Mouse (Mus musculus) megakaryocyte-erythroid progenitor cell, adult 5-6 weeks (primary cell): ENCODE results near the gene Tas2r125. TPM values are rescaled to one million over a fixed set of nuclear protein-coding genes. Genes with fewer than 3 reads are reported as not detected.
"Not testable (repeated sequence)": the region's sequence is repeated elsewhere in the genome, so short reads cannot be mapped to it uniquely, and the experiment has no call there.

Experiments
- ATAC-seq: replicated peaks from 2 replicates; pipeline ENCODE4 v1.8.0; 2016; ENCODE audit warnings: mild to moderate bottlenecking, inconsistent platforms; ENCODE audit not compliant: severe bottlenecking, poor library complexity, low FRiP score, low TSS enrichment
- total RNA-seq, 2 experiments: library from RNA; stranded (forward) in 1 of 2; stranded (reverse) in 1 of 2; fragments of 200-1000, 215-1000 nt in 1 of 2; fragments of >200 nt in 1 of 2; fragmentation: Nextera tagmentation in 1 of 2; gene quantifications; 2 replicates each; pipeline ENCODE4 v1.2.3; 2014 to 2017

Tas2r125 gene
- not detected in 2 replicates for total RNA-seq (2014; fragmentation: Nextera tagmentation)
- total RNA-seq (2017), result not detected in 2 replicates

DNA sequence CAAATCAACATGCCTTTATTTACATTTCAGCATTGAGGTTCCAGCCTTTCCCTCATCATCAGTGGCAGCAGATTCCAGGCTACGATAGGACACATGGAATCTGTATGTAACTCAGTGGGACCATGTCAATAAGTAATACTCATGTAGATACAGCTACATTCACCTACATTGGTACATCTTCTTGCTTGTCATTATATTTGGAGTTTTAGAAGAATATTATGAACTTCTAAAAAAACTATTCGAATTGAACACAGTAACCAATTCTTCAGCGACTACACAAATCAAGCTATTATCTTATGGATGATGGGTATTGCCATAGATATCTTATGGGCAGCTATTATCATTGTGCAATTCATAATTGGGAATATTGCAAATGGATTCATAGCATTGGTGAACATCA, at the start of gene Tas2r125:
Gene Tas2r125, plus strand, starts transcription at position 301 of the 400 bp plus-strand sequence.
- ATAC-seq, result no peak

DNA sequence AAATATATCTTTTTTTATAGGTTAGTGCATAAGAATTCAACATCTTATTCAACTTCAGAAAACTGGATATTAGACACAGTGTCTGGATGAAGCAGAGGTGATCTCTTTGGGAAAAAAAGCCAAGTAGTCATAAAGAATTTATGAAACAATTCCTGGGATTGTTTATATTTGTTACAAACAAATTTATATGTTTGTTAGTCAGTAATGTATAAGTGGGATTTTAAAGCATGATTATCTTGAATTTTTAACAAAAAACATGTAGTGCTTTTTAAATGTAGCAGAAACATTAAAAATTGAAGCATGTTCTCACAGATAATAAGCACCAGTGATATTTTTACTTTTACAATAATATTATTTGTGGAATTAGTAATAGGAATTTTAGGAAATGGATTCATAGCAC, 41.7 kb upstream of the Tas2r125 start, which contains the start of gene Tas2r110:
Gene Tas2r110, plus strand, starts transcription at position 301 of the 400 bp plus-strand sequence.
- no peak for ATAC-seq

DNA sequence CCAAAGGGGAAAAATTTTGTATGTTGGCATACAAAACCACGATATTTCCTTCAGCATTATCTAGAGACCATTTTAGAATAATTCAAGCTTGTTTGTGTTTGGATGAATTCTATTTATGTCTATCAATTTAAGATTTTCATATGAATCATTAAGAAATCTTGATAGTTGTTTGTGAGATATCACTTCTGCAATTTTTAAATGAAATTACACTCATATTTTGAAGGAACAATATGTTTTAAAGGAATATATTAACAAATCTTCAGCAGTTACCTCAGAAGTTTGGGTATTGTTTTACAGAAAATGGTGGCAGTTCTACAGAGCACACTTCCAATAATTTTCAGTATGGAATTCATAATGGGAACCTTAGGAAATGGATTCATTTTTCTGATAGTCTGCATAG, 16.7 kb upstream of the Tas2r125 start, which contains the start of gene Tas2r113:
Gene Tas2r113, plus strand, starts transcription at position 301 of the 400 bp plus-strand sequence.
- no peak for ATAC-seq

DNA sequence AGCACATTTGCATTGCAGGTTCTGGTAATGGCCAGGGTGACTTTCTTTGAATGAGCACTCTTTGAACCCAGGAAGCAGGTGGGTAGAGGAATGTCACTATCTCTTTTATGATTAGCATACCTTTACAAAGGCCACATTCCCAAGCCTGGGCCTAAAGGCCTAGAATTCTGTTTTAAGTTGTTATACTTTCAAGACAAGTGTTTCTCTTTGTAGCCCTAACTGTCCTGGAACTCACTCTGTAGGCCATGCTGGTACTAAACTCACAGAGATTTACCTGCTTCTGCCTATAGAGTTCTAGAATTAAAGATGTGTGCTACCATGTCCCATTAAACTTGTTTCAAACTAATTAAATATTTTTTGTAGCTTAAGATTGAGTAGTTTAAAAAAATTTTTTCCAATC, 31.9 kb downstream of the Tas2r125 start:
- ATAC-seq, result not testable (repeated sequence)

DNA sequence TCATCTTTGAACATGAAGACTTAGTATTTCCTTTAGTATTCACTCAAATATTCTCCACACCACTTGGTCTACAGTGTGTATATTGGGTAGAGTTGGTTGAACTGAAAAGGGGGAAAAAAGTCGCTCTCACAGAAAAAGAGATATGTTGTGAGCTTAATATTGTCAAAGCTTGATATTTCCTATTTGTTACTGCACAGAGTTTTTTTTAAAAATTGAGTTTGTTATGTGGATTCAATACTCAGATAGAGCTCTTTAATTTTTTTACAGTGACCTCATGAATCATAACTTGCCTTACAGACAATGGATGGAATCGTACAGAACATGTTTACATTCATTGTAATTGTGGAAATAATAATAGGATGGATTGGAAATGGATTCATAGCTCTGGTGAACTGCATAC, 41.4 kb downstream of the Tas2r125 start, which contains the start of gene Tas2r129:
Gene Tas2r129, plus strand, starts transcription at position 301 of the 400 bp plus-strand sequence.
- no peak for ATAC-seq

DNA sequence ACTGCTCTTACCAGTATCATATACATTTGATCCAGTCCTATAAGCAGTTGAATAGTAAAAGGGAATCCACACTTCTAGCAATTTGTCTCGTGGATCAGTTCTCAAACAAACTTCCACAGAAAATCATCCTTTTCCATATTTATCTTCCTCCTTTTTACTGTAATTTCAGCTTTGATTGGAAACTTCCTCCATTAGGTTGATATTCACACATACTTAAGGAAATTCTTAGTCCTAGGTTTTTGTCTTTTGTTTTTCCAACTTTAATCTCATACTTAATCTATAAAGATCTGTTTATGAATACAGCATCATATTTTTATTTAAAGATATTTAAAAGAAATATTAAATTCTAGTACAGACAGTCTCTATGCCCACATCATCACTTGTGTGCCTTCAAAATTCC, 48.4 kb downstream of the Tas2r125 start, which contains the start of gene Tas2r131:
Gene Tas2r131, minus strand, starts transcription at position 101 of the 400 bp plus-strand sequence.
- no peak for ATAC-seq

Other genes with a start within 250 kb of the Tas2r125 start
- gene Tas2r121, start 208.6 kb upstream of the Tas2r125 start, total RNA-seq (2014; fragmentation: Nextera tagmentation), result not detected in 2 replicates
- not detected in 2 replicates for gene Tas2r121, start 208.6 kb upstream of the Tas2r125 start, total RNA-seq (2017)
- gene Tas2r122, start 197.7 kb upstream of the Tas2r125 start, total RNA-seq (2014; fragmentation: Nextera tagmentation), result not detected in 2 replicates
- gene Tas2r122, start 197.7 kb upstream of the Tas2r125 start, total RNA-seq (2017), result not detected in 2 replicates
- not detected in 2 replicates for gene Tas2r115, start 171.6 kb upstream of the Tas2r125 start, total RNA-seq (2014; fragmentation: Nextera tagmentation)
- gene Tas2r115, start 171.6 kb upstream of the Tas2r125 start, total RNA-seq (2017), result not detected in 2 replicates
- gene Tas2r124, start 154.9 kb upstream of the Tas2r125 start, total RNA-seq (2014; fragmentation: Nextera tagmentation), result not detected in 2 replicates
- not detected in 2 replicates for gene Tas2r124, start 154.9 kb upstream of the Tas2r125 start, total RNA-seq (2017)
- not detected in 2 replicates for gene Tas2r102, start 147.5 kb upstream of the Tas2r125 start, total RNA-seq (2014; fragmentation: Nextera tagmentation)
- not detected in 2 replicates for gene Tas2r102, start 147.5 kb upstream of the Tas2r125 start, total RNA-seq (2017)
- not detected in 2 replicates for gene Tas2r136, start 131.5 kb upstream of the Tas2r125 start, total RNA-seq (2014; fragmentation: Nextera tagmentation)
- gene Tas2r136, start 131.5 kb upstream of the Tas2r125 start, total RNA-seq (2017), result not detected in 2 replicates
- not detected in 2 replicates for gene Tas2r117, start 106.8 kb upstream of the Tas2r125 start, total RNA-seq (2014; fragmentation: Nextera tagmentation)
- not detected in 2 replicates for gene Tas2r117, start 106.8 kb upstream of the Tas2r125 start, total RNA-seq (2017)
- gene Tas2r123, start 62.5 kb upstream of the Tas2r125 start, total RNA-seq (2014; fragmentation: Nextera tagmentation), result not detected in 2 replicates
- not detected in 2 replicates for gene Tas2r123, start 62.5 kb upstream of the Tas2r125 start, total RNA-seq (2017)
- not detected in 2 replicates for gene Tas2r116, start 54.2 kb upstream of the Tas2r125 start, total RNA-seq (2014; fragmentation: Nextera tagmentation)
- not detected in 2 replicates for gene Tas2r116, start 54.2 kb upstream of the Tas2r125 start, total RNA-seq (2017)
- not detected in 2 replicates for gene Tas2r110, start 41.6 kb upstream of the Tas2r125 start, total RNA-seq (2014; fragmentation: Nextera tagmentation)
- not detected in 2 replicates for gene Tas2r110, start 41.6 kb upstream of the Tas2r125 start, total RNA-seq (2017)
- not detected in 2 replicates for gene Tas2r113, start 16.6 kb upstream of the Tas2r125 start, total RNA-seq (2014; fragmentation: Nextera tagmentation)
- gene Tas2r113, start 16.6 kb upstream of the Tas2r125 start, total RNA-seq (2017), result not detected in 2 replicates
- gene Tas2r129, start 41.5 kb downstream of the Tas2r125 start, total RNA-seq (2014; fragmentation: Nextera tagmentation), result not detected in 2 replicates
- not detected in 2 replicates for gene Tas2r129, start 41.5 kb downstream of the Tas2r125 start, total RNA-seq (2017)
- gene Tas2r131, start 48.3 kb downstream of the Tas2r125 start, total RNA-seq (2014; fragmentation: Nextera tagmentation), result not detected in 2 replicates
- not detected in 2 replicates for gene Tas2r131, start 48.3 kb downstream of the Tas2r125 start, total RNA-seq (2017)
- gene Tas2r109, start 71.3 kb downstream of the Tas2r125 start, total RNA-seq (2014; fragmentation: Nextera tagmentation), result not detected in 2 replicates
- not detected in 2 replicates for gene Tas2r109, start 71.3 kb downstream of the Tas2r125 start, total RNA-seq (2017)
- gene Tas2r103, start 127.5 kb downstream of the Tas2r125 start, total RNA-seq (2014; fragmentation: Nextera tagmentation), result not detected in 2 replicates
- not detected in 2 replicates for gene Tas2r103, start 127.5 kb downstream of the Tas2r125 start, total RNA-seq (2017)
- gene Tas2r140, start 146.2 kb downstream of the Tas2r125 start, total RNA-seq (2014; fragmentation: Nextera tagmentation), result not detected in 2 replicates
- gene Tas2r140, start 146.2 kb downstream of the Tas2r125 start, total RNA-seq (2017), result not detected in 2 replicates
- gene Smim10l1, start 195.3 kb downstream of the Tas2r125 start, total RNA-seq (2014; fragmentation: Nextera tagmentation), result 31.3 and 32.7 TPM in 2 replicates
- 88.6 and 135 TPM in 2 replicates for gene Smim10l1, start 195.3 kb downstream of the Tas2r125 start, total RNA-seq (2017)